Mouse (Mus musculus) inflammation-experienced regulatory T-cells (primary cell): ENCODE results near the gene Trp73. TPM values are rescaled to one million over a fixed set of nuclear protein-coding genes. Genes with fewer than 3 reads are reported as not detected.

Experiments
- polyA plus RNA-seq, 2 experiments: library from polyadenylated mRNA; unstranded; fragments of 100-300 nt; shearing (Covaris generic); gene quantifications; one replicate each; pipeline ENCODE4 v1.2.1; 2017

Trp73 gene
- polyA plus RNA-seq: under 1 TPM; 0.36 to 0.37 TPM

DNA sequence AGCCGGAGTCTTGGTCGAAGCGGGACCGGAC is at the start of gene Trp73:
TSS of gene Trp73 (minus strand) at position 27 of the 31 bp plus-strand sequence.

DNA sequence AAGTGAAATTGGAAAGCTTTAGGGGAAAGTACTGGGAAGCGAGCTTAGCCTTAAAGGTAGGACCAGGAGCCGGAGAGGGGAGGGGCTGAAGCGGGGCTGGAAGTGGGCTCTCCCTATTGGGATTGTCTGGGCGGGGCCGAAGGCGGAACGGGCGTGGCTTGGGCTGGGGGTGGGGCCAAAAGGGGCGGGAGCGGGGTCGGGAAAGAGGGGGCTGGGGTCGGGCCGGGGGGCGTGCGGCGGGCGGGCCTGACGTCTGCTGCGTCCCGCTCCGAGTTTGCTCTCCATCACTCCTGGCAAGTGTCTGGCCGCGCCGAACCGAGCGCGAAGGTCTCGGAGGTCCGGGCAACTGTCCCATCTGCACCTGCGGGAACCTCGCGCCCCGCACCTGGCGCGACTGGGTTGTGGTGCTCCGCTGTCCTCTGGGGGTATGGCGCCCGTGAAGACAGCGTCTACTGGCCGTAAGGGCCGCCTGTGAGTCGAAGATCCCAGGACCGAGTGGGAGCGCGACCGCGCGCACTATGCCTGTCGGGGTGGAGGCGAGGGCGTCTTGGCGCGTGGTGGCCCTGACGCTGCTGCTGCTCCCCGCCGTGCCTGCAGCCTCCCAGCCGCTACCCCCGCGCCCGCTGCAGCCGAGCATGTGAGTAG is 30.6 kb upstream of the Trp73 start, which contains the start of gene Megf6:
TSS of gene Megf6 (plus strand) at position 225 of the 645 bp plus-strand sequence.

DNA sequence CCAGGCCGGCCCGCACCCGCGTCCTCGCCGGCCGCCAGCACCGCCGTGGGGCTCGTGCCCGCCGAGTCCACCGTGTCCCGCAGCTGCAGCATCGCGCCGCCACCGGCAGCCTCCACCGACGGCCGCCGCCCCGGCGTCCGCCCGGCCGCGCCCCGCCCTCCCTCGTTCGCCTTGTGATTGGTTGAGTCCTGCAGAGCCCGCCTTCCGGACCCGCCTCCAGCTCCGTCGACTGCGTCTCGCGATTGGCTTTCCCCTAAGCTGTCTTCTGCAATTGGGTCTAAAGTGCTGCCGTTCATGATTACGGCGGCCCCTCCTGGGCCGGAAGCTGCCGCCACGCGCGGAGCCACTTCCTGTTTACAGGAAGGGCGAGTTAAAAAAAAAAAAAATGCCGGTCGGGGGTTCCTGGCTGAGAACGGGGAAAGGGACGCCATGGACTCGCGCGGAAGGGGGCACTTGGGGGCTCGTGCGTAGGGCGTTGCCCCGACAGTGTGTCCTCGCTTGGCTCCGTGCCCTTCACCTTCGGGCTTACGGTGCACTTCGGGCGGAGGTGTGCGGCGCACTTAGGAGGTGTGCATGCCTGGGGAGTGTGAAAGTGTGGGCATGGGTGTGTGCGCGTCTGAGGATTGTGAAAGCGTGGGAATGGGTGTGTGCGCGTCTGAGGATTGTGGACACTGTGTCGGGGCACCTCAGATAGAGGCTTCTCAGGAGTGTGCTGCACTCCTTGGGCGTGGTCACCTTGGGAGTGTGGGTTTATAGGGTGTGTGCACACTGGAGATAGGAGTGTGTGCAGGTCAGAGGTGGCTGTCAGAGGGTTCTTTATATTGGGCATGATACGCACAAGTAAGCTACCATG is 20.8 kb upstream of the Trp73 start, which contains the start of gene Tprgl:
TSS of gene Tprgl (minus strand) at position 129 of the 853 bp plus-strand sequence.

GRCm38 (mm10) chr4:154142211-154143040 is 2.4 kb upstream of the Trp73 start, which contains the start of gene Wrap73:
Wrap73 (plus strand) TSS chr4:154142372.

DNA sequence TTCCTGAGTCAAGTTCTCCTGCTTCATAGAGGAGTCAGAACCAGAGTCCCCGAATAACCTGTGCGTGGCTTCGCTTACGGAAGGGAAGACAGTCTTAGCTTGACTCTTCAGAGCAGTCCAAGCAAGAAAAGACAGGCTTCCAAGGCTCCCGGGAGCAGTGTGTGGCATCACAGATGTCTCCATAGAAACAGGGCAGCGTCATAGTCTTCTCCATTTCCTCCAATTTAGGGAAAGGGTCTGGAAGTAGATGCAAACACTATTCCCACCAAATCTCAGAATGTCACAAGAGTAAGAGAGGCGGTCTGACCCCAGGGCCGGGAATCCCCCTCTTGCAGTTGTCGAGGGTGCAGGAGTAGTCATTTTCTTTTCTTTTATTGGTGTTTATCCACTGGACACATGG is 97.4 kb downstream of the Trp73 start, which contains the start of gene Ccdc27:
TSS of gene Ccdc27 (minus strand) at position 101 of the 400 bp plus-strand sequence.

GRCm38 (mm10) chr4:154025641-154026440 is 114.2 kb downstream of the Trp73 start, which contains the start of gene Smim1:
Smim1 (minus strand) TSS chr4:154026230.

DNA sequence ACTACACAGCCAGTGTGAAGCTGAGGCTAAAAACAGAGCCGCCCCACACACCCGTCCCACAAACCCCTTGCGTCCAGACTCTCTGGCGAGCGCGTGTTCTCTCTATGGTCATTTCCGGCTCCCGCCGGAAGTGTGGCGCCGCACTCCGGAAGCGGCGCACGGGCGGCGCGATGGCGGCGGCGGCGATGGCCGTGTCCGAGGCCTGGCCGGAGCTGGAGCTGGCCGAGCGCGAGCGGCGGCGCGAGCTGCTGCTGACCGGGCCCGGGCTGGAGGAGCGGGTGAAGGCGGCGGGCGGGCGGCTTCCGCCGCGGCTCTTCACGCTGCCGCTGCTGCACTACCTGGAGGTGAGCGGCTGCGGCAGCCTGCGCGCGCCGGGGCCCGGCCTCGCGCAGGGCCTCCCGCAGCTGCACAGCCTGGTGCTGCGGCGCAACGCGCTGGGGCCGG is 128.3 kb downstream of the Trp73 start, which contains the start of gene Lrrc47:
TSS of gene Lrrc47 (plus strand) at position 86 of the 444 bp plus-strand sequence.

Other genes with a start within 250 kb of the Trp73 start
- gene A430005L14Rik, start 183.0 kb downstream of the Trp73 start, polyA plus RNA-seq: 10 to 100 TPM; 64.3 to 70.3 TPM
- gene Dffb, start 165.1 kb downstream of the Trp73 start, polyA plus RNA-seq: 10 to 100 TPM; 13.8 to 25.9 TPM
- gene Cep104, start 165.0 kb downstream of the Trp73 start, polyA plus RNA-seq: 10 to 100 TPM in 1 of 2 experiments, 1 to 10 TPM in 1; 7.2 to 13.4 TPM
- gene Lrrc47, start 128.5 kb downstream of the Trp73 start, polyA plus RNA-seq: 10 to 100 TPM; 56.5 to 66.0 TPM
- gene Smim1, start 114.0 kb downstream of the Trp73 start, polyA plus RNA-seq: 1 to 10 TPM in 1 of 2 experiments, under 1 TPM in 1; 0.80 to 1.7 TPM
- gene Ccdc27, start 97.5 kb downstream of the Trp73 start, polyA plus RNA-seq: not detected
- 10 to 100 TPM; 36.6 to 47.4 TPM for gene Wrap73, start 2.2 kb upstream of the Trp73 start, polyA plus RNA-seq
- 100 to 1,000 TPM; 307 to 368 TPM for gene Tprgl, start 20.5 kb upstream of the Trp73 start, polyA plus RNA-seq
- 1 to 10 TPM in 1 of 2 experiments, under 1 TPM in 1; 0.65 to 6.3 TPM for gene Megf6, start 30.5 kb upstream of the Trp73 start, polyA plus RNA-seq
- 1 to 10 TPM in 1 of 2 experiments, under 1 TPM in 1; 0.80 to 2.2 TPM for gene Arhgef16, start 161.5 kb upstream of the Trp73 start, polyA plus RNA-seq
- gene B230104I21Rik, start 195.9 kb upstream of the Trp73 start, polyA plus RNA-seq: not detected